Mouse (Mus musculus) lung, embryonic 14.5 days (tissue): ENCODE results near the gene Elf4. TPM values are rescaled to one million over a fixed set of nuclear protein-coding genes. Genes with fewer than 3 reads are reported as not detected.

Source experiments
- ATAC-seq: fragments of 200-750 bp; cut with Nextera tagmentation; 2 replicates; pipeline ENCODE4 v1.8.0; 2017; ENCODE audit warnings: mild to moderate bottlenecking, moderate TSS enrichment, moderate library complexity; ENCODE audit not compliant: insufficient read depth
- DNase-seq: peaks from one replicate; pipeline ENCODE4 v3.0.0-alpha.2; 2015
- H3K27ac ChIP-seq: fragments of 300-500 bp; sonication (generic); 2 replicates; pipeline ENCODE4 v1.5.1; 2014; ENCODE audit warnings: low read depth, mild to moderate bottlenecking, moderate library complexity
- H3K27me3 ChIP-seq: fragments of 300-500 bp; sonication (generic); 2 replicates; pipeline ENCODE4 v1.6.1; 2014; ENCODE audit warnings: low read length, control low read depth; ENCODE audit not compliant: insufficient read depth
- H3K36me3 ChIP-seq: fragments of 300-500 bp; sonication (generic); 2 replicates; pipeline ENCODE4 v1.6.1; 2014; ENCODE audit warnings: control low read depth; ENCODE audit not compliant: insufficient read depth
- H3K4me1 ChIP-seq: fragments of 300-500 bp; sonication (generic); 2 replicates; pipeline ENCODE4 v1.6.1; 2014; ENCODE audit warnings: antibody characterized with exemption, control low read depth; ENCODE audit not compliant: insufficient read depth
- H3K4me2 ChIP-seq: fragments of 300-500 bp; sonication (generic); 2 replicates; pipeline ENCODE4 v1.6.1; 2014; ENCODE audit warnings: mild to moderate bottlenecking
- H3K4me3 ChIP-seq: fragments of 300-500 bp; sonication (generic); 2 replicates; pipeline ENCODE4 v1.5.1; 2014; ENCODE audit warnings: low read depth, low read length
- H3K9ac ChIP-seq: fragments of 300-500 bp; sonication (generic); 2 replicates; pipeline ENCODE4 v1.6.1; 2014
- H3K9me3 ChIP-seq: fragments of 300-500 bp; sonication (generic); 2 replicates; pipeline ENCODE4 v1.6.1; 2016; ENCODE audit warnings: low read depth, low read length, control low read depth
- CTCF ChIP-seq: IDR thresholded peaks from 2 replicates; pipeline ENCODE4 v1.5.1; 2016; ENCODE audit warnings: antibody characterized with exemption, low read depth
- WGBS: fragments of 180-500 bp; shearing (Covaris S2); extraction: QIAGEN DNeasy Blood & Tissue Kit; methylation state at CpG from one replicate; pipeline ENCODE4 v1.1.7; 2014; 5-methylcytosine and 5-hydroxymethylcytosine counted together
- polyA plus RNA-seq: library from polyadenylated mRNA; unstranded; fragments of >200 nt; fragmentation: Nextera tagmentation; extraction: Ambion mirVana; gene quantifications from 2 replicates; pipeline ENCODE4 v1.2.1, GENCODE M21; 2014

Gene Elf4
- polyA plus RNA-seq, 1 experiment from 2014 or later: 9.6 TPM

DNA sequence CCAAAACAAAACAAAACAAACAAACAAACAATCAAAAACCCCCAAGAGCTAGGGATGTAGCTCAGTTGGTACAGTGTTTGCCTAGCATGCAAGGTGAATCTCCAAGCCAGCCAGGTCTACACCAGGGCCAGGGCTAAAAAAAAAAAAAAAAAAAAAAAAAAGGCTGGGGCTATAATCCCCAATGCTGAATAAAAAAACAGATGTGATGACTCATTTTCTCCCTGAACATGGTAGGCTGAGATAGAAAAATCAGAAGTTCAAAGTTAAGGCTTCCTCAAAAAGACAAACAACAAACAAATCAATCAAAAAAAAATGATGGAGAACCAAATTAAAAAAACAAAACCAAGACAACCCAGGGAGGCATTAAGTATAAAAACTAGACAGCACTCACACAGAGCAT, 33.8 kb downstream of the Elf4 start:
- Histone ChIP-seq H3K36me3 (no peaks in the 10 kb centered on the region), H3K27ac (no peak overlapping the region), H3K27me3 (no peaks in the 10 kb centered on the region), H3K4me3 (no peak overlapping the region), H3K9ac (no peak overlapping the region), H3K9me3 (no peaks in the 10 kb centered on the region), H3K4me2 (no peak overlapping the region), H3K4me1 (0 out of 2 replicates have a peak, but pooled peaks cover 6% of the 10 kb centered on the region)
- no peak for ATAC-seq
- TF ChIP-seq CTCF: no peak
- no peak for DNase-seq

- 85% methylated on average over 8 of the region's 8 CpGs for WGBS
- no peak overlapping the region for H3K4me3 ChIP-seq
- no peak overlapping the region for H3K4me2 ChIP-seq
- H3K36me3 ChIP-seq: no peaks in the 10 kb centered on the region
- DNase-seq: no peak
- H3K9me3 ChIP-seq: no peaks in the 10 kb centered on the region
- no peak for ATAC-seq
- 0 out of 2 replicates have a peak, but pooled peaks cover 6% of the 10 kb centered on the region for H3K4me1 ChIP-seq
- no peaks in the 10 kb centered on the region for H3K27me3 ChIP-seq
- no peak for TF ChIP-seq CTCF
- no peak overlapping the region for H3K27ac ChIP-seq
- no peak overlapping the region for H3K9ac ChIP-seq
These were observed 34.3 kb downstream of the Elf4 start for GRCm38 (mm10) chrX:48428642-48429041.

- Histone ChIP-seq H3K4me1 (0 out of 2 replicates have a peak, but pooled peaks cover 6% of the 10 kb centered on the region), H3K9me3 (no peaks in the 10 kb centered on the region), H3K4me2 (no peak overlapping the region), H3K27ac (no peak overlapping the region), H3K4me3 (no peak overlapping the region), H3K36me3 (no peaks in the 10 kb centered on the region), H3K27me3 (no peaks in the 10 kb centered on the region), H3K9ac (no peak overlapping the region)
- no peak for TF ChIP-seq CTCF
- 54% methylated on average over 6 of the region's 6 CpGs for WGBS
- 0 out of 2 replicates have a peak, but pooled peaks have one; percentile 33 for ATAC-seq
- peak; percentile 34 for DNase-seq
These were observed 34.7 kb downstream of the Elf4 start for GRCm38 (mm10) chrX:48428241-48428640.

GRCm38 (mm10) chrX:48425280-48425679, 37.7 kb downstream of the Elf4 start:
- Histone ChIP-seq H3K36me3 (0 out of 2 replicates have a peak, but pooled peaks cover 3% of the 10 kb centered on the region), H3K27me3 (no peaks in the 10 kb centered on the region), H3K9ac (no peak overlapping the region), H3K27ac (no peak overlapping the region), H3K4me3 (no peak overlapping the region), H3K4me2 (no peak overlapping the region), H3K4me1 (0 out of 2 replicates have a peak, but pooled peaks cover 6% of the 10 kb centered on the region), H3K9me3 (no peaks in the 10 kb centered on the region)
- no peak for TF ChIP-seq CTCF
- ATAC-seq: no peak
- DNase-seq: no peak
- 52% methylated on average over 7 of the region's 7 CpGs for WGBS

DNA sequence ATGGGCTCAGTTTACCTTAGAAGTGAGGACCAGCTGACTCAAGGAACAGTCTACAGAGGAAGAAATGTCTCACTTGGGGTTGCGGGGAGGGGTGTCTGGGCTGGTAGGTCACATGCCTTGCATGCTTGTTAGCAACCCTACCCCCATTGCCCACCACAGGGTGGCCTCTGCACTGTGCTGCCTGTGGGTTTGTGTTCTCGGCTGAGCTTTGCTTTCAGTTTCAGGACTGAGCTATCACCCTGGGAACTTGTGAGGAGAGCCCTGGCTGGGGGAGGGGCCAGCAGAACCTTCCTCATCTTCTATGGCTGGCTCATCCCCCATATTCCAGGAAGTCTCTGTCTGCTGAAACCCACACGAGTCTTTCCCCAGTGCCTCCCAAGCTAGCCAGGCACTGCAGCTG, 38.3 kb downstream of the Elf4 start:
- H3K9me3 ChIP-seq: no peaks in the 10 kb centered on the region
- ATAC-seq (peak; percentile 45; the same call in 1 of the 2 replicates), DNase-seq (peak; percentile 24)
- no peak overlapping the region for H3K4me3 ChIP-seq
- H3K4me1 ChIP-seq: 0 out of 2 replicates have a peak, but pooled peaks cover 6% of the 10 kb centered on the region
- H3K9ac ChIP-seq: no peak overlapping the region
- no peak for TF ChIP-seq CTCF
- WGBS: 45% methylated on average over 3 of the region's 3 CpGs
- no peaks in the 10 kb centered on the region for H3K27me3 ChIP-seq
- H3K4me2 ChIP-seq: no peak overlapping the region
- H3K27ac ChIP-seq: no peak overlapping the region
- H3K36me3 ChIP-seq: 0 out of 2 replicates have a peak, but pooled peaks cover 6% of the 10 kb centered on the region

DNA sequence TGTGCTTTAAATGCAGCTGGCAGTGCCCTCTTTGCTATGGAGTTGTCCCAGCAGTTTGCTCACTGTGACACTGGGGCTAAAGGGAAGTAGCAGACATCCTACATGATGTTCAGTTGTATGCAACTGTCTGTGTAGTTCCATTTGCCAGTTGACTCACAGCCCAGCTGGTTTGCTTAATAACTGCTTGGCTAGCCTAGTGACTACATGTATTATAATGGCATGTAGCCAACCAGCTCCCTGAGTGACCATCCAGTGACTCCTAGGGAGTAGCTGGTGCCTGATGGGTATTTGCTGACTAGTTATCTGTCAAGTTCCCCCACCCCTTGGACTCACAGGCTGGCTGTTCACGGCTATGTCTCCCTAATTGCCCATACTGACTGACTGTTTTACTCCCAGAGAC, 39.3 kb downstream of the Elf4 start:
- peak; percentile 22 for DNase-seq
- H3K4me3 ChIP-seq: no peak overlapping the region

DNA sequence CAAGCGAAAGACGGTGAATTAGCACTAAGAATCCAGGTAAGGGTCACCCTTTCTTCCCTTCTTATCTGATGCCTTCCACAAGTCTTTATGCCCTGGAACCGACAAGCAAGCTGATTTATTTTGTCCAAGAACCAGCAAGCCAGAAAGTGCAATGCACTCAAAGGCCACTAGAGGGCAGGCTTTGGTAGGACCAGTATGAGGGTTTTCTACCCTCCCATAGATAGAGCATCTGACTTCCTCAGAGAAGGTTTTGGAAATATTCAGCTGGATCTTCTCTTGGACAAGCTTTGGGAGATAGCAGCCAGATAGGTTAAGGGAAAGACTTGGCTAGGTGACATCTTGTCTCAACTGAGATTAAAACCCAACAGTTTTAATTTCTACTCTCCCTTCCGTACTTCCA, 39.9 kb downstream of the Elf4 start:
- H3K4me1 ChIP-seq: 0 out of 2 replicates have a peak, but pooled peaks cover 6% of the 10 kb centered on the region
- ATAC-seq (no peak), DNase-seq (peak; percentile 87)
- 26% methylated on average over 4 of the region's 4 CpGs for WGBS
- H3K36me3 ChIP-seq: 0 out of 2 replicates have a peak, but pooled peaks cover 8% of the 10 kb centered on the region
- no peak overlapping the region for H3K4me2 ChIP-seq
- H3K27me3 ChIP-seq: no peaks in the 10 kb centered on the region
- H3K4me3 ChIP-seq: no peak overlapping the region
- no peak overlapping the region for H3K27ac ChIP-seq
- TF ChIP-seq CTCF: peak; percentile 85
- H3K9me3 ChIP-seq: no peaks in the 10 kb centered on the region
- H3K9ac ChIP-seq: no peak overlapping the region

More for the DNA sequence above, 39.3 kb downstream of the Elf4 start:
- ATAC-seq: no peak
- H3K9ac ChIP-seq: no peak overlapping the region
- WGBS: 64% methylated on average over 1 of the region's 1 CpGs
- 0 out of 2 replicates have a peak, but pooled peaks cover 6% of the 10 kb centered on the region for H3K4me1 ChIP-seq
- no peak for TF ChIP-seq CTCF
- H3K27me3 ChIP-seq: no peaks in the 10 kb centered on the region
- 0 out of 2 replicates have a peak, but pooled peaks cover 6% of the 10 kb centered on the region for H3K36me3 ChIP-seq
- no peaks in the 10 kb centered on the region for H3K9me3 ChIP-seq
- no peak overlapping the region for H3K27ac ChIP-seq
- H3K4me2 ChIP-seq: no peak overlapping the region

DNA sequence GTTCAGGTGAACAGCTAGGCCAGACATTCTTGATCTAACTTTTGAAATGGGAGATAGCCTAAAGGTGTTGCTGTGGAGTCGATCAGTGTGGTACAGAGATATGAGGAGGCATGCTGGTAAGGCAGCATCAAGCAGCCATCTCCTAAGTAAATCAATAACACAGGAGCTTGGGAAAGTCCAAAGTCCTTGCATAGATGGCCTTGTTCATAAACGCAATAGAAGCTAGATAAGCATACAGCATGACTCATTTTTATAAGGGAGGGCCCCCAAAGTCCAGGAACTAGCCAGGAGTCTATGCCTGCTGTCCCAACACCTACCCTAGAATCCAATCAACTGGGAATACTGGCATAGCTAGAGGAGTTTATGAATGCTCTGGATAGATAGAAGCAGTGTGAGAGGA, 44.5 kb downstream of the Elf4 start:
- H3K27ac ChIP-seq: no peak overlapping the region
- WGBS: 79% methylated on average over 2 of the region's 2 CpGs
- H3K4me2 ChIP-seq: no peak overlapping the region
- peaks cover 19% of the 10 kb centered on the region; the same call in 1 of the 2 replicates for H3K36me3 ChIP-seq
- no peak overlapping the region for H3K9ac ChIP-seq
- H3K4me3 ChIP-seq: no peak overlapping the region
- TF ChIP-seq CTCF: no peak
- H3K4me1 ChIP-seq: no peaks in the 10 kb centered on the region
- DNase-seq: no peak
- H3K9me3 ChIP-seq: no peaks in the 10 kb centered on the region
- no peak for ATAC-seq
- no peaks in the 10 kb centered on the region for H3K27me3 ChIP-seq
